Mouse (Mus musculus): ENCODE measurements at regions not wholly inside any gene's neighbourhood (a gene's known extent, or its start where the extent isn't known, plus 50 kb on each side); places are given as distances from the start of the nearest gene placed in this dataset.

- Histone ChIP-seq H3K9me3 (replicated peaks; ENCODE audit: control insufficient read depth, low read length) (no peaks in the 10 kb centered on the region), H3K9ac (replicated peaks; ENCODE audit: low read depth, low read length) (no peak overlapping the region), H3K4me3 (ENCODE audit: low read depth, low read length) (no peak overlapping the region), H3K27me3 (ENCODE audit: control insufficient read depth, insufficient read depth, low read length) (peaks cover 46% of the 10 kb centered on the region), H3K4me2 (ENCODE audit: low read depth, low read length) (no peak overlapping the region), H3K36me3 (replicated peaks; ENCODE audit: control insufficient read depth, insufficient read depth, low read length) (no peaks in the 10 kb centered on the region), H3K27ac (ENCODE audit: low read depth) (no peak overlapping the region), H3K4me1 (ENCODE audit: control insufficient read depth, insufficient read depth) (no peaks in the 10 kb centered on the region)
- TF ChIP-seq CTCF (IDR thresholded peaks at IDR 0.05; ENCODE audit: low read depth) (no peak), EP300 (IDR thresholded peaks at IDR 0.05; ENCODE audit: low read depth) (no peak)
- ATAC-seq (ENCODE audit: insufficient read depth, low read depth) (no peak), DNase-seq (ENCODE audit: low spot score) (no peak)
- 76% methylated on average over 13 of the region's 13 CpGs for WGBS
These were observed 117.8 kb upstream of the Six2 start for GRCm38 (mm10) chr17:85805726-85806359.

GRCm38 (mm10) chr17:85804631-85805030, 116.6 kb upstream of the Six2 start:
- Histone ChIP-seq H3K4me3 (ENCODE audit: low read depth, low read length) (no peak overlapping the region), H3K36me3 (replicated peaks; ENCODE audit: control insufficient read depth, insufficient read depth, low read length) (no peaks in the 10 kb centered on the region), H3K4me1 (ENCODE audit: control insufficient read depth, insufficient read depth) (0 out of 2 replicates have a peak, but pooled peaks cover 7% of the 10 kb centered on the region), H3K27me3 (ENCODE audit: control insufficient read depth, insufficient read depth, low read length) (peaks cover 58% of the 10 kb centered on the region), H3K9me3 (replicated peaks; ENCODE audit: control insufficient read depth, low read length) (no peaks in the 10 kb centered on the region), H3K27ac (ENCODE audit: low read depth) (no peak overlapping the region), H3K9ac (replicated peaks; ENCODE audit: low read depth, low read length) (no peak overlapping the region), H3K4me2 (ENCODE audit: low read depth, low read length) (no peak overlapping the region)
- DNase-seq (ENCODE audit: low spot score) (no peak), ATAC-seq (ENCODE audit: insufficient read depth, low read depth) (no peak)
- WGBS = 60% methylated on average over 4 of the region's 4 CpGs
- TF ChIP-seq EP300 (IDR thresholded peaks at IDR 0.05; ENCODE audit: low read depth) (no peak), CTCF (IDR thresholded peaks at IDR 0.05; ENCODE audit: low read depth) (no peak)

- no peak overlapping the region for H3K27ac ChIP-seq (ENCODE audit: low read depth)
- DNase-seq (ENCODE audit: low spot score) = no peak
- H3K36me3 ChIP-seq (replicated peaks; ENCODE audit: control insufficient read depth, insufficient read depth, low read length) = no peaks in the 10 kb centered on the region
- TF ChIP-seq EP300 (IDR thresholded peaks at IDR 0.05; ENCODE audit: low read depth) (no peak), CTCF (IDR thresholded peaks at IDR 0.05; ENCODE audit: low read depth) (no peak)
- H3K27me3 ChIP-seq (ENCODE audit: control insufficient read depth, insufficient read depth, low read length) = peaks cover 79% of the 10 kb centered on the region
- ATAC-seq (ENCODE audit: insufficient read depth, low read depth) = no peak
- H3K9me3 ChIP-seq (replicated peaks; ENCODE audit: control insufficient read depth, low read length) = no peaks in the 10 kb centered on the region
- H3K9ac ChIP-seq (replicated peaks; ENCODE audit: low read depth, low read length) = no peak overlapping the region
- 0 out of 2 replicates have a peak, but pooled peaks cover 8% of the 10 kb centered on the region for H3K4me1 ChIP-seq (ENCODE audit: control insufficient read depth, insufficient read depth)
- H3K4me2 ChIP-seq (ENCODE audit: low read depth, low read length) = no peak overlapping the region
- H3K4me3 ChIP-seq (ENCODE audit: low read depth, low read length) = no peak overlapping the region
- 92% methylated on average over 8 of the region's 8 CpGs for WGBS
These were observed 113.7 kb upstream of the Six2 start for GRCm38 (mm10) chr17:85801734-85802133.

DNA sequence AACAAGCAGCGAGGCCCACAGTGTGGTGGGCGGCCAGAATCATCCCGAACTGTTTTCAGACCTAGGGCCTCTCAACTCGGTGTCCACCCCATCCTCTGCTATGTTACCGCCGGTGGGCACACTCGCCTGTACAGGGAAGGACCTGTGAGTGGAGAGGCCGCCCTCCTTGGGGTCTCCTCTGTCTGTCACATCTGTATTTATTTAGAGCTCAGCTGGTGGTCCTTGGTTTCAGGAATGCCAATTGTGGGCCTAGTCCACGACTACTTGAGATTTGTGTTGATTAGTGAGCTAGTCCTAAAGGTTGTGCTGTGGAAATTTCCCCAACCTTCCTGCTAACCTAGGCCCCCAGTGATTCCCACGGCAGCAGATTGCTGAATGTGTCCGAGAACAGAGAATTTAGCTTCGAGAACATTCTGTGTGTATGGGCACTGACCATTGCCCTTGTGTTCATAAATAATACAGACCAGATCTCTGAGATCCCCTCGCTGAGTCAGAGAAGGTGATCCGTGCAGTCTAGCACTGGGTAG, 113.1 kb upstream of the Six2 start:
- Histone ChIP-seq H3K27me3 (ENCODE audit: control insufficient read depth, insufficient read depth, low read length) (peaks cover 80% of the 10 kb centered on the region), H3K4me1 (ENCODE audit: control insufficient read depth, insufficient read depth) (0 out of 2 replicates have a peak, but pooled peaks cover 8% of the 10 kb centered on the region), H3K4me2 (ENCODE audit: low read depth, low read length) (no peak overlapping the region), H3K9me3 (replicated peaks; ENCODE audit: control insufficient read depth, low read length) (no peaks in the 10 kb centered on the region), H3K9ac (replicated peaks; ENCODE audit: low read depth, low read length) (no peak overlapping the region), H3K27ac (ENCODE audit: low read depth) (no peak overlapping the region), H3K36me3 (replicated peaks; ENCODE audit: control insufficient read depth, insufficient read depth, low read length) (no peaks in the 10 kb centered on the region), H3K4me3 (ENCODE audit: low read depth, low read length) (no peak overlapping the region)
- no peak for DNase-seq (ENCODE audit: low spot score)
- TF ChIP-seq CTCF (IDR thresholded peaks at IDR 0.05; ENCODE audit: low read depth) = no peak
- no peak for TF ChIP-seq EP300 (IDR thresholded peaks at IDR 0.05; ENCODE audit: low read depth)
- WGBS = 79% methylated on average over 14 of the region's 14 CpGs
- no peak for ATAC-seq (ENCODE audit: insufficient read depth, low read depth)

DNA sequence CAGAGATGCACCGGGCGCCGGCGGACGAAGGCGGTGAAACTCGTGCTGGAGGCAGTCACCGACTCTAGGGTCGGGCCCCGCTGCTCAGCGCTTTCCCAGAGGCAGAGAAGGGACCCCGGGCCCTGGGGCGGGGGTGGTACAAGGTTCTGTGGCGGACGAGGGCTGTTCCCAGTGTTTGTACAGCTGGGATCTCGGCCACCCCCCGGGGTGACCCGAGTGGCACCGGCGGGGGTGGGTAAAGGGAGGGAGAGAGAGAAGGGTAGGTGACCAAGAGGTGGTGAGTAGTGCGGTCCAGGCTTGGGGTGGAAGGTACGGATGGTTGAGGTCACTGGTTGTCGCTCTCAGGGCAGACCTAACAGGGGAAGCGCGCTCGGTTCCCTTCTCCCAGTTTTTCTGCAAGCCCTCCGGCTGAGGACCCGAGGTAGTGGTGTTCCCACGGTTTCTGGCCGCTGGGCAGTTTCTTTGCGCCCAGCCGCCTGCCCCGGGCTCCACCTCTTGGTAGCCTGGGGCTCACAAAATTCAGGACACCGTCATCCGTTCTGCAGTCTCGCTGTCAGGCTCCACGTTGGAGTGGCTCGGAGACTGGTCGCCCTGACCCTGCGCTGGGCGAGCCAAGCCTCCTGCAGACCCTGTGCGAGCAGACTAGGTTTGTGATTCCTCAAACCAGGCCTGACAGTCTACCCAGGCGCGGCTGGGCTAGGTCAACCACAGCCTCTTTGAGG, 112.4 kb upstream of the Six2 start:
- Histone ChIP-seq H3K9ac (replicated peaks; ENCODE audit: low read depth, low read length) (no peak overlapping the region), H3K27me3 (ENCODE audit: control insufficient read depth, insufficient read depth, low read length) (peaks cover 79% of the 10 kb centered on the region), H3K36me3 (replicated peaks; ENCODE audit: control insufficient read depth, insufficient read depth, low read length) (no peaks in the 10 kb centered on the region), H3K9me3 (replicated peaks; ENCODE audit: control insufficient read depth, low read length) (no peaks in the 10 kb centered on the region), H3K4me3 (ENCODE audit: low read depth, low read length) (peak overlapping the region; percentile 39), H3K4me1 (ENCODE audit: control insufficient read depth, insufficient read depth) (0 out of 2 replicates have a peak, but pooled peaks cover 8% of the 10 kb centered on the region), H3K4me2 (ENCODE audit: low read depth, low read length) (peak overlapping the region; percentile 62), H3K27ac (ENCODE audit: low read depth) (no peak overlapping the region)
- DNase-seq (ENCODE audit: low spot score) = no peak
- WGBS = 11% methylated on average over 41 of the region's 44 CpGs
- peak; percentile 24; the same call in 1 of the 2 replicates for ATAC-seq (ENCODE audit: insufficient read depth, low read depth)
- TF ChIP-seq EP300 (IDR thresholded peaks at IDR 0.05; ENCODE audit: low read depth) (no peak), CTCF (IDR thresholded peaks at IDR 0.05; ENCODE audit: low read depth) (no peak)
